Mouse (Mus musculus) layer of hippocampus, adult 18-20 months (tissue): ENCODE results near the gene Zfp787. TPM values are rescaled to one million over a fixed set of nuclear protein-coding genes. Genes with fewer than 3 reads are reported as not detected.

Experiments used
- DNase-seq, 2 experiments: peaks; one replicate each; pipeline ENCODE4 v3.0.0; 2022; ENCODE audit warnings: low spot score in 2 of 2
- total RNA-seq, 2 experiments: library from RNA; stranded (reverse); gene quantifications; 2 replicates each; pipeline ENCODE4 v1.2.3; 2021

Gene Zfp787
- total RNA-seq, 2 experiments from 2014 or later, result 27.5 to 28.5 TPM

DNA sequence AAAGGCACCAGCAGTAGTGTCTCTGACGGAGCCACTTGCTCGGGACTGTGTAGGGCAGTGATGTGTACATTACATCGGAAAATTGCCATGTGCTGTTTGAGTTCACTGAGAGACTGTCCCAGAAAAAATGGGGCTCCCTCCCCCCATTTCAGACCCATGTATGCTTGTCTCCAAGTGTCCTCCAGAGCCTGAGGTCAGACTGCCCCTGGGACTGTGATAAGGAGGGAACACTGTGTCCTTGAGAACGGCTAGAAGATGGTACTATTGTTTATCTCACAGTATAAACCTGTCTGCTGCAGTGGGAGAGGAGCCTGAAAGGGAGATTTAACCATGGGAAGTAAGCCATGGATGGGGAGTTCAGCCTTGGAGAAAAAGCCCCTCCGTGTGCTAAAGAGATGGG, 8.9 kb upstream of the Zfp787 start:
- DNase-seq, result no peak

DNA sequence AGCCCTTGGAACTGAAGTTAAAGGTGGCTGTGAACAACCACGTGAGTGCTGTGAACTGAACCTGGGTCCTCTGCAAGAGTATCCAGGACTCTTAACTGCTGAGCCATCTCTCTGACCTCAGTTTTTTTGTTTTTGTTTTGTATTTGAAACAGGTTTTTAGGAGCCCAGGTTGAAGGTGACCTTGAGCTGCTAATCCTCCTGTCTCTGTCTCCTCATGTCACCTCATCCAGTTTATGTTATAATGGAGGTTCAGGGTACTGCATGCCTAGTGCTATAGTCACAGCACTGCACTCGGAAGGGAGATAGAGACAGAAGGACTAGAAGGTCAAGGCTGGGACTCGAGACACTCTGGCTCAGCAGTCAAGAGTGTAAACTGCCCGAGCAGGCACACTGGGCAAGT, 6.4 kb upstream of the Zfp787 start:
- DNase-seq, result no peak

DNA sequence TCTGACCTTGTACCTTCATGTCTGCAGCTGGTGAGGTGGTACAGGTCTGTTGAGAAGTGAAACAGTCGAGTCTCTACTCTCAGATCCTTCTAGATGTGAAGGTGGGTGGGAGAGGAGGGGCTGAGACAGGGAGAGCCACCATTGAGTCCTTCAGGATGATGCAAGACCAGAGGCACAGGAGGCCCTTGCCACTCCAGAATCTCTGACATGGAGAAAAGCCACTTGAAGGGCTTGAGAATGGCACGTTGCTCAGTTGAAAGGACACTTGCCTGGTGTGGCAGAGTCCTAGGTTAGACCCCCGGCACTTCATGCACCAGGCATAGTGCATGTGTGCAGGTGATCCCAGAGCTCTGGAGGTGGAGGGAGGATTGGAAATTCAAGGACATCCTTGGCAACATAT, 5.7 kb upstream of the Zfp787 start:
- DNase-seq, result no peak

DNA sequence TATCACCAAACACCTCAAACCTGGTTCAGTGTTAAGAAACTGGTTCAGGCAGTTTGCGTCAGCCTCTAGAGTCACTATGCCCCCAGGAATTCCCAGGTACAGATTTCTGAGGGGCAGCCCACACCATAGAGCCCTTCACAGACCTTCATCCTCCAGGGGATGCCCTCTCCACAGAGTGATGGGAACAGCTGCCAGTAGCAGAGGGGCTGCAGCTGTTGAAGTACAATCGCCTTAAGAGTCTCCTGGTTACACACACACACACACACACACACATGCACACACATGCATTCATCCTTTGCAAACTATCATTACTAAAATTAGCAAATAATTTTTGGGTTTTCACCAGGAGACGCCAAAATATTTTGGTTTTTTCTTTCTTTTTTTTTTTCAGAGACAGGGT, 3.8 kb upstream of the Zfp787 start:
- no peak for DNase-seq

DNA sequence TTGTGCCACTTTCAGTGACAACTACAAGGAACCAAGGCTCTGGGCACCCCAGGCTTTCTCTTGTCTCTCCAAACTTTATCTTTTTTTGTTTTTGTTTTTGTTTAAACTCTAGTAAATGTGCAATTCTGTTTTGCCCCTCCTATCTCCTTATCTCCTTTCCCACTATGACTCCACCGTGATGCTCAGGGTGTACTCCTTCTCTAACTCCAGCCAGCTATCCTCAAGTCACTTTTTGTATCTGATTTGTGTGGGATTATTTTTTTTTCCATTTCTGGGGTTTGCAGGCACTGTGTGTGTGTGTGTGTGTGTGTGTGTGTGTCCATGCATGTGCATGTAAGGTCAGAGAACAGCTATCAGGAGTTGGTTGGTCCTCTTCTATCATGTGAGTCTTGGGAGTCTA, 1.7 kb upstream of the Zfp787 start:
- DNase-seq, result no peak

DNA sequence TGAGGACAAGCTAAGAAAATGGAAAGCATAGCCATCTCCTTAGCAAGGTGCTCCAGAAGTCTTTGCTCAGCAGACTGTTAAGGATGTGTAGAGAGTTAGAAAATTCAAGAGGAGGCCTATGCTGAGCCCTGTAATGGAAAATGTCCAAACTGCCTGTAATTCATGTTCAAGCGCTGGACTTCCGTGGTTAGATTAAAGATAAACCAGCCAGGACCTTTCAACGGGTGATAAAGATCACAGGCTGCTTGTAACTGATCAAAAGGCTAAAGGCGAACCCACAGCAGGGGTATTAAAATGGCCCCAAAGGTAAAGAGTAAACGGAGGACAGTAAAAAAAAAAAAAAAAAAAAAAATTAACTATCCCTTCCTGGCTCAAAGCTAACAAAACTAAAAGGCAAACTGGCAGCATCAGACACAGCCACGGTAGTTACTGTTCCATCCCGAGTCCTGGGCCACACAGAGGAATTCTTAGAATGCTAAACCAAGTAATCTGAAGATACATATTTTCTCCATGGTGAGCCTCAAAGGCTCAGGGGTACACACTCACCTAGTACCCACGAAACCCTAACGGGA, 1.2 kb upstream of the Zfp787 start:
- DNase-seq, result no peak

DNA sequence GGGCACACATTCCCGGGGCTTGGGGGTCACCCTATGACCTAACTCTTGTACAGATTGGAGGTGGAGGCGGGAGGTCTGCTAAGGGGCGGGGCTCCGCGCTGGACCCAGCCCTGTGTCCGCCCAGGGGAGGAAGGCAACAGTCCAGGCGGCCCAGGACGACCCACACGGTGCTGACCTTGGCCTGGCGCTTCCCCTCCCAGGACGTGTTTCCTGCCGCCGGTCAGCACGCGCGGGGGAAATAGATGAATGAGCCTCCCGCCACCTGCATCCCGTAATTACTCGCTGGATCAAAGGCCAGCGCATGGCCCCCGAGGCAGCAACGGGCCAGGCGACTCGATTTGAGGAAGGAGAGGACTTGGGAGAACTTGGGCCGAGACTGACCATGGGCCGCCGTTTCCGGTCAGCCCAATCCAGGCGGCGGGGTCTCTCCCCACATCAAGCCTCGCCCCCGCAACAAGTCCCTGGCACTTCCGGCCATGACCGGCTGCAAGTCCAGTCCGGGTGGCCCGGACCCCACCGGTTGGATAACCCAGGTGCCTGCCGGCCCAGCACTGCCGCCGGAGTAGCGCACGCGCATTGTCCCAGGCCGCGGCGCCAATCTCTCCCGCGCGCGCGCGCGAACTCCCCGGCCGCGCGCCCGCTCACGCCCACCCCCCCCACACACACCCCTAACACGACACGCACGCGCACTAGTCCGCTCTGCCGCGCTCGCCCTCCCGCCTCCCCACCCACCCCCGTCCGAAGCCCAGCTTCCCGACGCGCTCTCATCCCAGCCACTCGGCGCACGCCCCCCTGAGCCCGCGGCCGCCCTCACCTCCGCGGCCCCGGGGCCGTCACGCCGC, 545 bp downstream of the Zfp787 start:
- peak; percentile 61 to 88 for DNase-seq

DNA sequence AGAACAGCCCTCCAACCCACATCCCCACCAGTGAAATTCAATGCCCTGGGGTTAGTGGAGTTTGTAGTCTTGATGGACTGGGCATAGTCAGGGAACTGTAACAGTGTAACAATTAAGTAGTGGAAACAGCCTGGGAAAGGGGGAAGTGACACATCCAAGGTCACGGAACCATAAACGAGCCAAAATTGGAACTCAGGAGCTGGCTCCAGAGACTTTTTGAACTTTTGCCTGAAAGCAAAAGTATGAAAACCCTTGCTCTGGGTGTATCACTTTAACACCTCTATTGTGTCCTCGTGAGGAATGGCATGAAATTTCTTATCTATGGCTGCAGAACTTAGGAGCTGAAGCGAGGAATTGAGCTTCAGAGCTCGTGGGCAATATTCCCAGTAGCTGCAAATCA, 1.6 kb downstream of the Zfp787 start:
- DNase-seq, result no peak

DNA sequence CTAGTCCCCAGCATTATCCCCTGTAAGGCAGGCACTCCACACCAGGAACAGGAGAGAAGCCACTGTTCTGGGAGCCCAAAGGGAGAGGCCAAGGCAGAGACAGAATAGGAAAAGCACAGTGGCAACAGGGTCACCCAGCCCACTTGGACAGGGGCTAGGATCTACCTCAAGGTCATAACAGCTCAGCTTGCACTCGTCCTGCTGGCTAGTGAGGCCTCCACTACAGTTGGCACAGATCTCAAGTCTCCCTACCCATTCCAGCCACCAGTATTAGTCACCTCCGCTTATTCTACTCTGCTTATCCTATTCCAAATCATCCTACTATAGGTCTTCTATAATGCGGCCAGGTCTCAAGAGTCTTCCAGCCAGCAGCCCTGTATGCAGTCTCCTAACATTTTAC, 2.7 kb downstream of the Zfp787 start:
- no peak for DNase-seq

DNA sequence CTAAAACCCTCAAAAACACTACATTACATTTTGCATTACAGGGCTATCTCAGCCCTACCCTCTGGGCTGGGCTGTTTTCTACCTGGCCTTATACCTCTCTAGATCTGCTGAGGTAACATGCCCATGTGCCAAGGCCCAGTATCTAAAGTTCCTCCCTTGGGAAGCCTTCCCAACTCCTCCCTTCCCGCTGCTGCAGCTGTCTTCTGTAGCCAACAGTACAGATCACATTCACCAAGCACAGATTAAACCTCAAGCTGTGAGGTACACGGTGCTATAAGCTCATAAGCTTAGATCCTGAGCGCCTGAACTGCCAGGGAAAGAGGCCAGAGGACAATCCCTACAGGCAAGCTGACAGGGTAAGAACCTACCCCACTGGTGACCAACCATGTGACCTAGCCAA, 3.8 kb downstream of the Zfp787 start:
- no peak for DNase-seq

DNA sequence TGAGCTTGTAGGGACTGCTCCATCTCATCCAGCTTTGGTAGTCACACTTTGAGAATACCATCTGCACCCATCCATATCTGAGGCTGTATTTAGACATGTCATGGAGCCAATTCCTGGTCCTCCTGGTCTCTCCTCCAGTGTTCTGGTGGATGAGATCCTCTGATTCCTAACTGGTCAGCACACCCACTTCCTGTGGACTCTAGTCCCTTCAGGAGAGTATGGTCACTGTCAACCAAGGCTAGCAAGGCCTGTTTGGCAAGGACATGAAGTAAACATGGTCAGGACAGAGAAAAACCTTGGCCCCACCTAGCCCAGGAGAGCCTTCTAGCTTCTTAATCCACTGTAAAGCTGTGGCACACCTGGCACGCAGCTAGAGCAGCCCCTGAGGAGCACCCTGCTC, 4.5 kb downstream of the Zfp787 start:
- DNase-seq, result no peak

DNA sequence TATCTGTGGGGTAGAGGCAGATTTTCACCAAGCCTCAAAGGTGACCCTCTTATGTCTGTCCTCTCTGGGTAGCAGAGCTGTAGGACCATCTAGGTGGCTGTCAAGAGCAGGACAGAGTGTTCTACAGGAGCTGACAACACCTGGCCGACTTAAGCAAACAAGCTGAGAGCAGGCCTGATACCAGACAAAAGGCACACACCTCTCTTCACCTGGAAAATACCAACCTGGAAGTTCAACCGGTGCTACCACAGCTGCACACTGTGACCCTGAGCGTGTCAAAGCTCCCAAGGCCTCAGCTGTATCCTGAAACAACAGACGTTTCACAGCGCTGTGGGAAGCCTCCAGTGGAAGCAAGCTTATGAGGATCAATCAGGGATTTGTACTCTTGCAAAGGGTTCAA, 8.1 kb downstream of the Zfp787 start:
- DNase-seq, result no peak

DNA sequence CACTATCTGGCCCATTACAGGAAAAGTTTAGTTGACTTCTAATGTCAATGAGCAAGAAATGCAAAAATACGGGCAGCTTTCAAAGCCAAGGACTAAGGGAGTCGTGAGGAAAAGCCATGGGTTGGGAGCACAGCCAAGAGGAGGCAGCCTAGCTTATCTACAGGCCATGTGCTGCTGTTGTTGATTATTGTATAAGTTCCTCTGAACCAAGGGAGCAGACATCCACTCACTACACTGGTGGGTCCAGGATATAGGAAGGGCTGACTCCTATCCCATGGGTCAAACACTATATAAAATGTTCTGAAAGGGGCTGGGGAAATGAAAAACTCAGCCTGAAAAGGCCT, 8.8 kb downstream of the Zfp787 start:
- no peak for DNase-seq

DNA sequence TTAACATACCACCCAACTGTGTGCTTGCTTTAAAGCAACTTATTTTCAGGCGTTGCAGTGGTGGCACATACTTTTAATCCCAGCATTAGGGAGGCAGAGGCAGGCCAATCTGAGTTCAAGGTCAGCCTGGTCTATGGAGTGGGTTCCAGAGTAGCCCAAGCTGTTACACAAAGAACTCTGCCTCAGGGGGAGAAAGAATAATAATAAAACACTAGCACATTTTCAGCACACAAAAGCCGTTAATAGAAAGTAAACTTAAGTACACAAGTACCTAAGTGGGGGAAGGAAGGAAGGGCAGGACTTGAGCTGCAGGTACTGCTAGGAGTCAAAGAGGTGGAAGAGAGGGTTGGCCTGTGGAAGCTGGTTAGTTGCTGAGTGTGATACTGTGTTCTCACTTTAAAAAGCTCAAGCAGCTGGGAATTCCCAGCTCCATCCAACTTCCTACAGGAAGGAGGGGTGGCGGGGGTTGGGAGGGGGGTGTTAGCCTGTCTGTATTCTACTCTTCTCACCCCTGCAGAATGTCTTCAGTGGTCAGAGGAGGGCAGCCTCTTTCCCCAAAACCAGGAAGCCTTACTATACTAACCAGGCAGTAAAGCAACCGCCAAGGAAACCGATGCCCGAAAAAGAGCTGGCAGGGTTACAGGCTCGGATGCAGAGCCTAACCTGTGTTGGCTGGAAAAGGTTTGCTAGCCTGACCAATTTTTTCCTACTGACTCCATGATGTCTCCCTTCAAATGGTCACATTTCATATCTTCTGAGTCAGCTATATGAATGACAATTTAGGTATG, 9.4 kb downstream of the Zfp787 start:
- no peak for DNase-seq

DNA sequence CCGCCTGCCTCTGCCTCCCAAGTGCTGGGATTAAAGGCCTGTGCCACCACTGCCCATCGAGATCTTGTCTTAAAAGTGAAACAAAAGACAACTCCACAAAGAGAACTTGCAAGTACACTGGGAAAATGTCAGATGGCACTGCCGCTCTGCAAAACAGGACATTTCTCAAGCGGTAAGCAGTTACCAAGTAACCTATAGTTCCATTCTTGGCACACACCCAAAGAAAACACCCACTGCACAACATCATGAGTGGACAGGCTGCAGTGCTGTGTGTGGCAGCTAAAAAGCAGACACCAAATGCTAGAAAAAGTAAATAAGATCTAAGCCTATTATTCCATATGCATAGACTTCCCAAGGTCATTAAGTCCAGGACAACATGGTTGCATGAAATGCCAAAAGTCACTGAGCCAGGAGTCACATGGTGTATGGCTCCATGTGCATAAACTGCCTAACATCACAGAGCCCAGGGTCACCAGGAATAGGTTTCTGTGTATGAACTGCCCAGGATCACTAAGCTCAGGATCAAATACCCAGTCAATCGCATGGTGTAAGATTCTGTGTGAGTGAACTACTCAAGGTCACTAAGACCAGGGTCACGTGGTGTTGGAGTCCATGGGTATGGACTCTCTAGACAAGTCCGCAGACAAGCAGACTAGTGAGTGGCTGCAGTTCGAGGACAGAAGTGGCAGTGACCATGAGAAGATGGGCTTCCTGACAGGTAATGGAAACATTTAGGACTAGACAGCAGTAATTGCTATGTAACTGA, 10.2 kb downstream of the Zfp787 start:
- no peak for DNase-seq

DNA sequence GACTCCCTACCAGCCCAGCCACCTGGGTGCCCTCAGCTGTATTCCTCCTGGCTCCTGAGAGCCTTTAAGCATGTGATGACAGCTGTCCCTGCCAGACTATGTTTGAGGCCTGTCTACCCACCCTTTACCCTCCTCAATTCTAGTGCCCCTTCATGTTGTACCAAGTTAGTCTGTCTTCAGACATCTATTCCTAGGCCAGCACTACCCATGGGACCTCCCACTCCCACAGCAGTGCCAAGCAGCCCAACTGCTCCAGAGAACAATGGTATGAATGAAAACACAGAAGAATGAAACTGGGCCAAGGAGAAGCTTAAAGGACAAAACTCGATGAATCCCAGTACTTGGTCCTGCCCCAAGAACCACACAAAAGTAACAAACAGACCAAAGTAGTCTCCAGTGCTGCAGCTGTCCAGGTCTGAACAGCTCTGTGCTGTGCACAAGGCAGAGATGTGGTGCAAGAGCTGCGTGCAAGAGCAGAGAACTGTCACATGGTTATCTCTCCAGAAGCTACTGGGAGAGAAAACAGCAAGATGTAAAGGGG, 11.7 kb downstream of the Zfp787 start:
- DNase-seq, result no peak

DNA sequence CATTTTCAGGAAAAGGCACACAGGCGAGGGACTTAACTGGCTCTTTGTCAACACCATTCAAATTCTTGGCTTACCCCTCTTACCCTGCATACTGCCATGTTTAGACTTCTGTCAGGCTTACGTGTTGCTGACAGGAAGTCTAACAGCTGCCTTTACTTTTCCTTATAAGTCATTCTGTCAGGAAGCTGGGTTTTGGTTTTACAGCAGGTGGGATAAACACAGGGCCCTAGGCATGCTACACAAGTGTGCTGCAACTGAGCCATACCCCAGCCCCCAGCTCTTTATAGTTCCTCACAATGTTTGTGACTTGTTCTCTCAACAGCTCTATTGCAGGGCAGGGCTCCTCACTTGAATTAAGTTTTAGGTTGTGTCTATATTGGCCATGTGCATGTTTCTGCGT, 16.5 kb downstream of the Zfp787 start:
- DNase-seq, result no peak

DNA sequence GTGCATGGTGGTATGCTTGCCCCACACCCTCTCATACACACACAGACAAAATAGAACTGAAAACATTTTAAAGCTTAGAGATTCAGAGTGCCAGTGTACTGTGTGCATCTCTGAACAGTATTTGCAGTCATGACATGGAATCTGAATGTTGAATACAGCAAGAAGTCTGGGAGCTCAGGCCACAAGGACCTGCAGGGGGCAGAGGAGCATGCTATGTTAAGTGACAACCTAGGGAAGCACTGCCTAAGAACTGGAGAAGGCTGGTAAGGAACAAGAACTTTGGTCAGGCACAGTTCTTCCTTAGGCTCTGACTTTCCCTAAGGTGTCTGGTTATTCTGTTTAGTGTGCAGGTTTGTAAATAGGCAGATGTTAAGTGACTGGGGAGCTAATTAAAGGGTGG, 19.3 kb downstream of the Zfp787 start:
- DNase-seq, result no peak

DNA sequence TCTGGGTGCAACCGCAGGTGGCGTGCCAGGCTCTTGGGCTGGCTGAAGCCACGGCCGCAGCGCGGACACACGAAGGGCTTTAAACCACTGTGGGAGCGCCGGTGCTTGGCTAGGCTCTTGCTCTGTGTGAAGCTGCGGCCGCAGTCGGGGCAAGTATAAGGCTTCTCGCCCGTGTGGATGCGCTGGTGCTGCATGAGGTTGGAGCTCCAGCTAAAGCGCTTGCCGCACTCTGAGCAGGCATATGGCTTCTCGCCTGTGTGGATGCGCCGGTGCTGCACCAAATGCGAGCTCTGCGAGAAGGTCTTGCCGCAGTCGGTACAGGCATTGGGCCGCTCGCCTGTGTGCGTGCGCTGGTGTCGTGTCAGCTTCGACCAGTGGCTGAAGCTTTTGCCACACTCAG, 23.2 kb downstream of the Zfp787 start:
- no peak for DNase-seq

DNA sequence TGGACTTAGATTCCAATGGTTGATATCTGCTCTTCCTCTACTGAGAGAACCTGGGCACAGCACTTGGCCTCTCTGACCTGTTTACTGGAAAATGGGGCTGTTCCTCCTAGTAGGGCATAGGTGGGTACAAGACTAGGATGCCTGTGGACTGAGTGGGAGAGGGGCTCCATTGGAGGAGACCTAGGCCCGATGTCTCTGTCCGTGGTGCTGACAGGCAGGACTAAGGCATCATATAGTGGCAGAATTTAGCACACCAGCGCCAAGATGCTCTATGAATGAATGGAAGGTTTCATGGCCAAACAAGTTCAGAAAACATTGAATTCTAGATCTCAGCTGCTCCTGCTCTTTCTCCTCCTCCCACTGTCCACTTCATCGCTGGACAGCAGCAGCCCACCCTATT, 25.5 kb downstream of the Zfp787 start:
- no peak for DNase-seq

DNA sequence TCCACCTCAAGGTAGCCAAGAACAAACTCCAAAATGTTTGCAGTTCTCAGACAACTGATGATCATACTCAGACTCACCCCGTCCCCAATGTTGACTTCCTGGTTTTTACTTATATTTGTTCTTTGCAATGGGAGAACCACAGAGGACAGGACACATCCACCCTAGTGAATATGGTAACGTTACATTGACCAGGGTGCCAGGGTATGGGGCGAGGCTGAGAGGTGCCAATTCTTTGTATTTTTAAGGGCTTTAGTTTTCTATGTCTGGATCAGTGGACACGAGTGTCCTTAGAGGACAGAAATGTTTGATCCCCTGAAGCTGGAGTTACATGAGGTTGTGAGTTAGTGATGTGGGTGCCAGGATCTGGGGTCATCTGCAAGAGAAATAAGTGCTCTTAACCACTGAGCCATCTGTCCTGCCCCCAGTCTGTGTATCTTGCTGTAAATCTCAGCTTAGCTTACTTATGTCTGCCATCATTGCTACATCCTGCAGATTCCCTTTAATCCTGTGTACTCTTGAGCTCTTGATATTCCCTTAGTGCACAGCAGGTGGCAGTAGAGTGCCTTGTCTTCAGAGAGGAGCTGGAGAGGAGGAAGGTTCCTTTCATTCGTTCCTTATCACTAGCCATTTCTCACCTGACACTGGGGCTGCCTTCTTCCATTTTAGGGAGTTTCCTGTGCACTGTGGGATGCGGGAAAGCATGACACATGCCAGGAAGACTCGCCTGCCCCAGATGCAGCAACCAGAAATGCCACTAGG, 28.9 kb downstream of the Zfp787 start:
- peak; percentile 77 to 93 for DNase-seq
